Mouse (Mus musculus) left cerebral cortex, adult 18-20 months (tissue): ENCODE data around the gene Brd9. TPM values are rescaled to one million over a fixed set of nuclear protein-coding genes. Genes with fewer than 3 reads are reported as not detected.

Source experiments
- DNase-seq, 2 experiments: peaks; one replicate each; pipeline ENCODE4 v3.0.0; 2021 to 2022; ENCODE audit warnings: low spot score in 2 of 2, mixed read lengths in 1 of 2
- long read RNA-seq, 2 experiments: library from polyadenylated mRNA; stranded (forward); transcript quantifications; one replicate each; pipeline ENCODE4 v2.0.0; 2021
- total RNA-seq, 2 experiments: library from RNA; stranded (reverse); gene quantifications; 2 replicates each; pipeline ENCODE4 v1.2.3; 2021

The Brd9 gene
- 10 to 100 TPM; 75.9 to 85.0 TPM for total RNA-seq
- long read RNA-seq, experiment 1, full-length matches to known transcripts = 42 of 92 reads
- long read RNA-seq, experiment 1, partial matches to known transcripts = 12 of 92 reads
- long read RNA-seq, experiment 1, other reads (novel, unspliced or antisense) = 38 of 92 reads
- long read RNA-seq, experiment 2, full-length matches to known transcripts = 32 of 64 reads
- long read RNA-seq, experiment 2, partial matches to known transcripts = 9 of 64 reads
- long read RNA-seq, experiment 2, other reads (novel, unspliced or antisense) = 23 of 64 reads

- peak; percentile 88 to 93 for DNase-seq
Observed at GRCm38 (mm10) chr13:73937321-73938176, at the start of gene Brd9, which contains the start of gene Trip13. TSS of gene Brd9 (plus strand) at chr13:73937811. TSS of gene Trip13 (minus strand) at chr13:73937784.

- no peak for DNase-seq
Observed at GRCm38 (mm10) chr13:73892493-73893178, 45.0 kb upstream of the Brd9 start.

- no peak for DNase-seq
Observed at GRCm38 (mm10) chr13:73897561-73897960, 40.0 kb upstream of the Brd9 start.

- peak in 1 of 2 experiments; percentile 5 for DNase-seq
Observed at GRCm38 (mm10) chr13:73907136-73907535, 30.5 kb upstream of the Brd9 start.

- peak; percentile 24 to 46 for DNase-seq
Observed at GRCm38 (mm10) chr13:73907683-73908412, 29.8 kb upstream of the Brd9 start.

DNA sequence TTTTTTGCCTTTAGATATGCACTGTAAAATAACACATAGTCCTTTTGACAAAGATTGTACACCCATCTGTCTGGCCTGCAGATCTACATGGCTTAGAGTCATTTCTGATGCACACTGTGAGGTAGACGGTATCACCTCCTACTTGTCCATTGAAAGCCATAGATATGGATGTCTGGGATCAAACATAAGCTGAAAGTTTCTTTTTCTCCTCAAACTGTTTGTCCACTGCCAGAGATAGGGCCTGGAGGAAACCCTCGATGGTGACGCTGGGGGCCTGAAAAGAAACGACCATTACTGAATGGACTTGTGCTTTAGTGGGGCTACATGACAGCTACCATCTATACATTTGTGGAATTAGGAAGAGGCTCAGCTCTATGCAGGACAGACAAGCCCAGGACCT lies 24.5 kb upstream of the Brd9 start:
- DNase-seq = no peak

DNA sequence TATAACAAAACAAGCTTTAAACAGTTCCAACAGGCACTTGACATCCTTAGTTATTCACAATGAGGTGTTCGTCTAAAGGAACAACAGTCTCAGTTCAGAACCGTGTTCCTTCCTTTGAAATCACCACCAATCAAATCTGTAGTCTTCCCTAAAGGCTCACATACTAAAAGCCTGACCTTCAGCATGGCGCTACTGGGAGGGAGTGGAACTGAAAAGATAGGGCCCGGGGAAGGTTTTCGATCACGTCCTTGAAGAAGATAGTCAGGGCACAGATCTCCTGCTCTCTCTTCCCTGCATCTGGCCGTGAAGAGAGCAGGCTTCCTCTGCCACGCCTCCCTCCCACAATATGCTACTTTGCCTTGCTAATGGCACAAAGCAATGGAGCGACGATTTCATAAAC lies 5.4 kb upstream of the Brd9 start:
- no peak for DNase-seq

- DNase-seq = no peak
Observed at GRCm38 (mm10) chr13:73936938-73937320, 682 bp upstream of the Brd9 start.

DNA sequence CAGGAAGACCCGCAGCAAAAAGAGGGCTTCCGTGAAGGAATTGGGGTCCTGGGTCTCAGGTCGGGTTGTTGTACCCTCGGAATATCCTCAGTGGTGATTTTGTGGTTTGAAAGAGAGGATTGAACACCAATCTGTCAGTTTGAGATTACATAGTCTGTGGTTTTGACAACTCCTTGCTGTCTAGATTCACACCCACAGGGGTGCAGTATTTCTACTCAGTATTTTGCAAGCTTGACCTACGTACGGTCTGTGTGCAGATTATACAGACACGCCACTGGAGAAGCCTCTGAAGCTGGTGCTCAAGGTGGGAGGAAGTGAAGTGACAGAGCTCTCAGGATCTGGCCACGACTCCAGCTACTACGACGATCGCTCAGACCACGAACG lies 558 bp downstream of the Brd9 start:
- DNase-seq = no peak

GRCm38 (mm10) chr13:73939101-73939500 lies 1.5 kb downstream of the Brd9 start:
- no peak for DNase-seq

- DNase-seq = no peak
Observed at GRCm38 (mm10) chr13:73944606-73945005, 7.0 kb downstream of the Brd9 start.

DNA sequence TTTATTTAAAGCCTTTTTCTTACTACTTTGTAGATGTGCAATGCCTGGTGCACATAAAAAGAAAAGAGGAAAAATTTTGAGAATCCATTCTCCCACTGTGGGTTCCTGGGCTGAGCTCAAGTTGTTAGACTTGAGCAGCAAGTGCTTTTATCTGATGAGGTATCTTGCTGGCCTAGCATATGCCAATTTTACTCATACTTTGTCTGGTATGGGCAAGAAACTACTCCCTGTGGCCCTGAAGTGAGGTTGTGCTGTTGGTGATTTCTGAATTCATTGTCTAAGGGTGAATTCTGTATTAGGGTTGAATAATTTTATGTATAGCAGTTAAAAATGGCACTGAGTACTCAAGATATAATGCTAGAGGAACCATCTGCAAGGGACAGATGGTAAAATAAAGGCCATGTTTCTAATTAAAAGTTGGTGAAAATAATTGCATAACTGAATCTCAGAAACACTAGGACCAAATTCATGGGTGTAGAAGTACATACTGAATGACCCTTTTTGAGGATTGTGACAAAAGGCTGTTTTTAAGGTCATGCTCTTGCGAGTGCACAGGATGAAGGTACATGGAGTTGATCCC lies 16.0 kb downstream of the Brd9 start:
- DNase-seq = peak in 1 of 2 experiments; percentile 18

DNA sequence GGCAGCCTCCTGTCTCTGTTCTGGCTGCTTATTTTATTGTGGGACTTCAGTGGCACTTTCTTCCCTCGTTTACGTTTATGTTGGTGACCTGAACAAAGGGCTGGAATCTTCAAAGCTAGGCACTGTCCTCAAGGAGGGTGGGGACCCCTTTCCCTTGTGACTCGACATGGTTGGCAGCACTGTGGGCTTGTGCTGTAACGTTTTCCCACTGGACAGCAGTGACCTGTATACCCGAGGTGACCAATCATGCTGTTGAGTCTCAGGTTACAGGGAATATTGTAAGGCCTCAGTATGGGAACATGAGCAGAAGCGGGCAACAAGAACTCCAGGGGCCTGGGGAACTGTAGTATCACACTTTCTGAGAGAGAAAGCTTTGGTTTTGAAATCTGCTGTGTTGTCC lies 17.1 kb downstream of the Brd9 start:
- DNase-seq = no peak

DNA sequence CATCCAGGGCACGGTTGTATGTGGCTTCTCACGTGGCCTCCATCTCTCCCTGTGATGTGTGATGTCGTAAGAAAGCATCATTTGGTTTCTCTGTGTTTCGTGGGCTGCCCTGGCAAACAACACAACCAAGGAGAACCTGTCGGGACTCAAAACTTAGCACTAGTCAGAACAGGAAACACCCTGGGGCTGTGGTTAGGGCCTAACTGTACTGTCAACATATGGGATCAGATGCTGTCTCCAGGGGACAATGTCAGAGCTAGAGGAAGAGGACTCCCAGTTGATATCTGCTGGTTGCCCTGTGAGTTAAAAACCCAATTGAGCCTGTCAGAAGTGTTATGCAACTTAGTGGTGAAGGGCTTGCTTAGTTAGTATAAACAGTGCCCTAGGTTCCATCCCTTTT lies 17.9 kb downstream of the Brd9 start:
- DNase-seq = no peak

DNA sequence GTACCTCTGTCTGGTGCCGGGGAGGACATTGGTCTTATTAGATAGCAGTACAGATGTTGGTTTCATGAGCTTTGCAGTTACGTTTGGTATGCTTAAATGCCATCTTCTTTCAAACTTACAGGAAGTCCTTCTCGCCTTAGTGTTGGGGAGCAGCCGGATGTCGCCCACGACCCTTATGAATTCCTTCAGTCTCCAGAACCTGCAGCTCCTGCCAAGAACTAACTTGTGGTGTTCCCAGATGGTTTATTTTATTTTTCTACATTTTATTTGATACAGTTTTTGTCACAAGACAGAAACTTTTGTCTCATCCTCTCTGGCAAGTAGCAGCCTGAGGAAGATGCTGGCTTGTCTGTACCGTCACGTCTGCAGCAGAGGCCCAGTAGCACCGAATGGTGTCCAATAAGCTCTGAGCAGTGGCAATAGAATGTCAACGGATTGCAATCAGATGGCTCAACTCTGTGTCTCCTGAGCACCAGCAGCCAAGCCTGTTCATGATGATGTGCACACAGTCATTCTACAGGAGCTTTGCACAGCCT lies 22.6 kb downstream of the Brd9 start:
- peak in 1 of 2 experiments; percentile 31 for DNase-seq

GRCm38 (mm10) chr13:73961177-73961576 lies 23.6 kb downstream of the Brd9 start:
- no peak for DNase-seq

GRCm38 (mm10) chr13:73963551-73963950 lies 25.9 kb downstream of the Brd9 start, which contains the start of gene Zdhhc11:
TSS of gene Zdhhc11 (plus strand) at chr13:73963851.
- DNase-seq = no peak

GRCm38 (mm10) chr13:73970545-73971448 lies 33.2 kb downstream of the Brd9 start:
- peak; percentile 33 to 53 for DNase-seq

DNA sequence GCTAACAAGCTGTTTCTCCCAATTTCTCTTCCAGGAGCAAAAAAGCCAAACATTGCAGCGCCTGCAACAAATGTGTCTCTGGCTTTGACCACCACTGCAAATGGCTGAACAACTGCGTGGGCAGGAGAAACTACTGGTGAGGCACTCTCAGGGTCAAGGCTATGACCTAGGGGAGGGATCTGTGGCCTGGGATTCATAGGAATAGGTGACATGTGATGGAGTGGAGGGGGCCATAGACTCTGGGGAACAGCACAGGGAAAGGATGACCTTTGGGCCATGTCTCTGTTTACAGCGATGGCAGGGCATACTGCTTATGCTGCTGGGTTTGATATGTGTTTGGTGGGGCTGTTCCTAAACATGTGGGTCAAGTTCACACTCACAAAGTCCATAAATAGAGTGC lies 36.9 kb downstream of the Brd9 start:
- DNase-seq = no peak
